Mouse (Mus musculus) retina, adult 2 months (tissue): ENCODE data around the gene Ecd.
A peak's percentile ranks its signal among the peaks of the same experiment; 100 is the strongest.
"Not testable (repeated sequence)": the region's sequence is repeated elsewhere in the genome, so short reads cannot be mapped to it uniquely, and the experiment has no call there.

Experiments used
- DNase-seq: peaks from one replicate; pipeline ENCODE4 v3.0.0-alpha.2; 2012; ENCODE audit warnings: low read depth, low spot score

Ecd gene

DNA sequence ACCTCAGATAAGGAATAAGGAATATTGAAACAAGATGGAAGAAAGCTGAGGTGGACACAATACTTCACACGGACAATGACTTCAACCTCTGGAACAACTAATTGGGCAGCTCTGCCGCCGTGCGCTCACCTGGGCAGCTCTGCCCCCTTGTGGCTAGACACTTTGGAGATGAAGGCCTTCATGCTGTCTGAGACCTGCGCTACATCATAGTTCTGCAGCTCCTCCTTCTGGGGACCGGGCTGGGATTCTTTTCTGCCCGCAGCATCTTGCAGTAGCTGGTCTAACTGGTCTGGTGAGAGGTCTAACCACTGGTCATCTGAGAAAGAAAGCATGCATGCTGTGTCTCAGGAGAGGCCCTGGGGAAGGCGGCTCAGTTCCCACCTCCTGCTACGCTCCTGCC lies 19.4 kb downstream of the Ecd start:
- DNase-seq = no peak

DNA sequence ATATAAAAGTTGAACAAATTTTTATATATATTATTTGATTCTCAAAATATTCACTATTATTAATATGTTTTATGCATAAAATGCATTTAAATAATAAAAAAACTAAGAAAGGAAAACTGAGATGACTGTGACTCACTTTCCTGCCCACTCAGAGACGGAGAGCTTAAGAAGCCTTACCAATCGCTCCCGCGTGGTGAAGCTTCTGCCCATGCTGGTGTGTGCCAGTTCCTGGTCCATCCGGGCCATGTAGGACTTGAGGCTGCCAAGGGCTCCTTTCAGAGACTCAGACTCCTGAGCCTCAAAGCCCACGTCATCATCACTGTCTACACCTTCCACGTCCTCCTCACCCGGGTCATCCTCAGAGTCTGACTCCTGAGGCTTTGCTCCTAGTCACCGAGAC lies 23.7 kb downstream of the Ecd start:
- DNase-seq = no peak

DNA sequence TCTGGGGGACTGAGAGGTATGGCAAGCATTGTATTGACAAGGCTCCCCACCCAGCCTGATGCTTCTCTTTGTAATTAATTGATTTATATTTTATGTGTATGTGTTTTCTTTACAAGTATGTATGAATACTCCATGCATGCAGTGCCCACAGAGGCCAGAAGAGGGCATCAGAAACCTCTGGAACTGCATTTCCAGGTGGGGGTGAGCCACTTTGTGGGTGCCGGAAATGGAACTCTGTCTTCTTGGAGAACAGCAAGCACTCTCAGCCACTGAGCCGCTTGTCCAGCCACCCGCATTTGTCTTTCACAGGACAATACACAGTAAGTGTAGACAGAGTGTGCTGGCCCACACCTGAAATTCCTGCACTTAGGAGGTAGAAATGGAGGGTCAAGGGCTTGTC lies 28.5 kb downstream of the Ecd start:
- DNase-seq = peak; percentile 4

DNA sequence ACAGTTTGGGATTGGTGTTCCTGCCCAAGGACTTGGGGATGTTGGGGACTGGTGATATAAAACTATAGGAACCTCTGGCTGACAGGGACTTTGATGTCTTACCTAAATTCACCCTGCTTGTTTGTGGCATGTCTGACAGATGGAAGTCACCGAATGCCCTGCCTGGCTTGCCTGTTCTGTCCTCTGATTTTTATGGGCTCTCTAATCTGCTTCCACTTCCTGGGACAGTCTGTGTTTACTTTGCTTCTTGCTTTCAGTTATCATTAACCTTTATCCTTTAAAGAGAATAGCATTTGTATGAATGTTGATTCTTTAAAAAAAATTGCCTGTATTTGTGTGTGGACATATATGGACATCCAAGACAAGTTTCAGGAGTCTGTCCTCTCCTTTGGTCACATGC lies 32.8 kb downstream of the Ecd start:
- DNase-seq = no peak

DNA sequence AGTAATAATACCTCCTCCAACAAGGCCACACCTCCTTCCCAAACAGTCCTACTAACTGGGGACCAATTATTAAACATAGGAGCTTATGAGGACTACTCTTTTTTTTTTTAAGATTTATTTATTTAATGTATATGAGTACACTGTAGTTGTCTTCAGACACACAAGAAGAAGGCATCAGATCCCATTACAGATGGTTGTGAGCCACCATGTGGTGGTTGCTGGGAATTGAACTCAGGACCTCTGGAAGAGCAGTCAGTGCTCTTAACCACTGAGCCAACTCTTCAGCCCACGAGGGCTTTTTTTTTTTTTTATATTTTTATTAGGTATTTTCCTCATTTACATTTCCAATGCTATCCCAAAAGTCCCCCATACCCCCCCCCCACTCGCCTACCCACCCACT lies 42.8 kb downstream of the Ecd start:
- DNase-seq = not testable (repeated sequence)

DNA sequence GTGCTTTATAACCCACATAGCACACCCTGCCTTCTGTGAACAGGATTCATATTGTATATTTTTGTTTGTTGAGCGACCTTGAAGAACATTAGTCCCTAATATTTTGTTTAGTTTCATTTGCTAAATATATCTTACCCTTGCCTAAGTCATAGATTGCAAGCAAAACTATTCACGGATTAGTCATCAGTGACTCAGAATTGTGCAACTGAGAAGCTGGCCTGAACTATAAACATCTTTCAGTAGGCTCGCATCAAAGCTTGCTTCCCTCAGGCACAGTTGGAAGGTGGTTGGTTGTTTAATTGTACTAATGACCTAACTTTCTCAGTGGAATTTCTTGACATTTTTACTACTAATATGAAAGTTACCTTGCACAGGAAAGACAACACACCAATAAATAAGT lies 49.8 kb downstream of the Ecd start:
- no peak for DNase-seq

DNA sequence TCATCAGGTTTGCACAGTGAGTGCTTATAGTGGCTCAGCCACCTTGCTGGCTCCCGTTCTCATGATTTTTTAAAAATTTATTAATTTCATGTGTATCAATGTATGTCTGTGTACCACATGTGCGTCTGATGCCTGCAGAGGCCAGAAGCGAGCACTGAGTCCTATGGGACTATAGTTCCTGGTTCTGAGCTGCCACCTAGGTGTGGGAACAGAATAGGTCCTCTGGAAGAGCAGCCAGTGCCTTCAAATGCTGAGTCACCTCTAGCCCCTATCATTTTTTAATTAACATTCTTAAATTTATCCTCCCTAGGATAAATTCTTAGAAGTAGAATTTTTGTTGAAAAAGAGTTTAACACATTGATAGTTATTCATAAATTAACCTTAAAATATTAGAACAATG lies 50.3 kb downstream of the Ecd start:
- DNase-seq = no peak

DNA sequence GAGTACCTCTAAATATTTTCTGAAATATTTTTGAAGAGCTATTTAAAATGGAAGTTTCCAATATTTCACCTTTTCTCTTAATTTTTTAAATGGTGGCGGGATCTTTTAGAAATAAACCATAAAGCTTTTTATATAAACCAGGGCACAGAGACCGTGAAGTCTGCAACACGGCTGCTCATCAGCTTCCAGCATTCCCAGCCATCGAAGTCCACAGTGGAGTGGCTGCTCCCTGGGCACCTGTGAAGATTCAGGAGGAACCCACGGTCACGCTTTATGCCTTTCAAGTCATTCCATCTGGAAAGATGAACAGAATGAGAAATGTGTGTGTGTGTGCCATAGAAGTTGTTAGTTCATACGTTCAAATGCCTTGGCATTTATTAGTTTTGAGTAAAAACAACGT lies 53.0 kb downstream of the Ecd start:
- DNase-seq = no peak

DNA sequence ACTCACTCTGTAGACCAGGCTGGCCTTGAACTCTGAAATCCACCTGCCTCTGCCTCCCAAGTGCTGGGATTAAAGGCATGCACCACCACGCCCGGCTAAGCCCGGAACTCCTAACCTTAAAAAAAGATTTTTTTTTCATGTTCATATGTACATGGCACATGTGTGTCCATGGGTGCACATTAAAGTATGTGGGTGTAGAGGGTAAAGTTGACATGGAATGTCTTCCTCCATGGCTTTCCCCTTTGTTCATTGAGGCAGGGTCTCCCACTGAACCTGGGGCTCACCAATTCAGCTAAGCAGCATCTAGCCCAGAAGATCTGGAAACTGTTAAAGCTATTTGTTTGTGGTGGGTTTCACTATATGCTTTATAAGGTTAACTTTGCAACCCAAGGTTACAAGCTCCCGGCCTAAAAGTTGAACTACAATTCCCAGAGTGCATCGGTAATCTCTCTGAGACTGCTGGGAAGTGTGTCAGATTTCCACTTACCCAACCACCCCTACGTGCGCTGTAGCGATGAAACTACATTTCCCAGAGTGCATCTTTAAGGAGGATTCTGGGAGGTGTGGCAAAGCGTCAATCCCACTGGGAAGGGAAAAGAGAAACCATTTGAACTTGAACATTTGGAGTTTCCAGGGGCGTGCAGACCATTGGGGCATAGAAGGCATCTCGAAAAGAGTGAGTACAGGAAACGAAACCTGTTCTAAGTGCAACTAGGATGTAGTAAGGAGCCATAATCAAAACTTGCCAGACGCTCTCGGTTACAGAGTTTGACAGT lies 53.6 kb downstream of the Ecd start, which contains the start of gene Nudt13:
TSS of gene Nudt13 (plus strand) at position 581 of the 776 bp plus-strand sequence.
- peak; percentile 94 for DNase-seq

DNA sequence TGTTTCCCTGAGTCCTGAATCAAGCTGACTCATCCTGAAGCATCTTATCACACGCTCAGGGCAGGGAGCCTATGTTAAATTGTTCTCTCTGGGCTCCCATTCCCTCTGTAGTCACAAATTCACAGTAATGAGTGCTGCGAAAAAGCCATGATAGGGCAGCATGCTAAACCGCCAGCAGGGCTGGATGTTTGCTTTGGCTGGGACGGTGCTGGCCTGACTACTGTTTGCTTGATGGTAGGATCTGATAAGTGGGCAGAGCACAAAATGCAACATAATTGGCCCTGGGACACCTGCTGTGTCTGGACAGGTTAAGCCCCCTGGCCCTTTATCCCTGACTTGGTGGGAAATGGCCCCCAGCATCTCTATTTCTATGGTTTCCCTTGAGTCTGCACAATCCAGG lies 56.5 kb downstream of the Ecd start:
- DNase-seq = no peak
